Mouse (Mus musculus): ENCODE measurements around the gene Ankrd23.
A peak's percentile ranks its signal among the peaks of the same experiment; 100 is the strongest.
"Not testable (repeated sequence)": the region's sequence is repeated elsewhere in the genome, so short reads cannot be mapped to it uniquely, and the experiment has no call there.

Gene Ankrd23

DNA sequence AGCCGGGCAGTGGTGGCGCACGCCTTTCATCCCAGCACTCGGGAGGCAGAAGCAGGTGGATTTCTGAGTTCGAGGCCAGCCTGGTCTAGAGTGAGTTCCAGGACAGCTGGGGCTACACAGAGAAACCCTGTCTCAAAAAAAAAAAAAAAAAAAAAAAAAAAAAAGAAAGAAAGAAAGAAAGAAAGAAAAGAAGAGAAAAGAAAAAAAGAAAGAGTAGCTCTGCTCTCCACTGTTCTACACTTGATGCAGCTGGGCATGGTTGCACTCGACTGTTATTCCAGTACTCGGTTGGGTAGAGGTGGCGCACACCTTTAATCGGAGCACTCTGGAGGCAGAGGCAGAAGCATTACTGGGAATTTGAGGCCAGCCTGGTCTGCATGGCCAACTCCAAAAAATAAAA lies at the start of gene Ankrd23:
TSS of gene Ankrd23 (minus strand) at position 101 of the 400 bp plus-strand sequence.
- not testable (repeated sequence) for DNase-seq

DNA sequence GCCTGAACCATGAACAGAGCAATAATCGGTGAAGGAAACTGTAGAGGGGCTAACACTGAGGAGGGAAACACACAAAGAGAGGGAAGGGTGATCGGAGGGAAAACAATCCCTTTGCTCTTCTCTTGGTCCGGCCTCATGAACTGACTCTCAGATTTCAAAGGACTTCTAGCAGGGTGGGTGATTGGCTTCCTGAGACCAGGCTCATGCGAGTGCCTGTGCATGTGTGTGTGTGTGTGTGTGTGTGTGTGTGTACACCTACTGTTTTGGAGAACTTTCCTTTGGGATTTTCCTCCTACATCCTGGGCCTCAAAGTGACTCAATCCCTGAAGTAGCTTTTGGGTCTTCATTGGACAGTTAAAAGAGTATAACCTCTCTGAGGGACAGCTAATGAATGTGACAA lies 49.6 kb upstream of the Ankrd23 start:
- no peak for DNase-seq

DNA sequence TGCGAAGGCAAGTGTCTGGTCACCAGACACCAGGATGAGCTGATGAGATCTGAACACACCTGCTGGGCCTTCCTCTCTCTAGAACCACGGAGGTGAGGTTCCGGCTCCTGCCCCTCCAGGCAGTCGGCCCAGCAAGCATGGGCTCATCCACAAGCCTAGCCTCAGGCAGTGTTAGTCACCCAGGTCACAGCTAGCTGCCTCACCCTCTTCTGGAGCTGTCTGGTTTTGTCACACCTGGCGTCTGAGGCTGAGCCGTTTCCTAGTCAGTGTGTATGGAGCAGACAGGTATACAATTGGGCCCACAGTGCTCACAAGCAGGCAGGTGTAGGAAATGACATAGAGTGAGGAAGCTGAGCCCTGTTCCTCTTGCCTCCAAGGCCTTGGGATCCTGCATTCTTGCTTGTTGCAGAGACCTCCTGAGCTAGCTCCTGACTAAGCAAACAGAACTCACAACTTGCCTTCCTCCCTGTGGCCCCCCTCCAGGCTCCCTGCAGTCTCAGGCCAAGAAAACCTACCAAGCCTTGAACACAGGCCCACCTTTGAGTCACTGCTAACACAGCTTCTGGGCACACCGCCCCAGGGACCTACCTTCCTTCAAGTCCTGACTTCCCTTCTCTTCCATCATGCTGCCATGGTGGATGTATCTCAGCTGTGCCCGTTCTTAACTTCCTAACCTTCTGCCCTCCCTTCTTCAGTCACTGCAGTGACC lies 46.9 kb upstream of the Ankrd23 start:
- no peak for DNase-seq

DNA sequence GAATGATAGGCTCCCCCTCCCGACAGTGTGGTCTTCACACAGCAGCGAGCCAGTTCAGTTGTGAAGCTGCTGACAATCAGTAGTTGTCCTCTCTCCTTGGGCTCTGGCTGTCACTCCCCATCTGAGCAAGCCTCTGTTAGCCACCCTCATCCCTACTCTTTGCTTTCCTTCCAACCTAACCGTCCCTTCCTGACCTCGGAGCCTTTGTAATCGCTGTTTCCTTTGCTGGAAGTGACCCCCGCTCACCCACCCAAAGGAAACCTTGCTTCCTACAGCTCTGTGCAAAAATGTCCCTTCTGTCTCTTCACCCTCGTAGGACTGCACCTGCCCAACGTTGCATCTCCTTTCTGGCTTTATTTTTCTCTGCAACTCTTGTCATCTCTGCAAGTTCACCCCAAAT lies 45.5 kb upstream of the Ankrd23 start:
- no peak for DNase-seq

DNA sequence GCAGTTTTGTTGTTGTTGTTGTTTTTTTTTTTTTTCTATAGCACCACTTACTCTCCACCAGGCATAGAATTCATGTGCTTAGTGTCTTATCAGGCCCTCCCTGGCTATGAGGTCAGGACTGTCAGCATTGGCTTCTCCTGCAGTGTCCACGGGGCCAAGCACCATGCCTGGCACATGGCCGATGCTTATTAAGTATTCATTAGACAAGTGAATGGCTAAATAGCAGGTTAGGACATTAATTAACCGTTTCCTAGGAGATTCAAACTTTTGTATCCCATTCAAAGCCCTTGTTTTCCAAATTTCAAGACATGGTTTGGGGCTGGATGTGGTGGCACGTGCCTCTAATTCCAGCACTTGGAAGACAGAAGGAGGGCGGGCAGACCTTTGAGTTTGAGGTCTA lies 44.6 kb upstream of the Ankrd23 start:
- DNase-seq, result no peak

DNA sequence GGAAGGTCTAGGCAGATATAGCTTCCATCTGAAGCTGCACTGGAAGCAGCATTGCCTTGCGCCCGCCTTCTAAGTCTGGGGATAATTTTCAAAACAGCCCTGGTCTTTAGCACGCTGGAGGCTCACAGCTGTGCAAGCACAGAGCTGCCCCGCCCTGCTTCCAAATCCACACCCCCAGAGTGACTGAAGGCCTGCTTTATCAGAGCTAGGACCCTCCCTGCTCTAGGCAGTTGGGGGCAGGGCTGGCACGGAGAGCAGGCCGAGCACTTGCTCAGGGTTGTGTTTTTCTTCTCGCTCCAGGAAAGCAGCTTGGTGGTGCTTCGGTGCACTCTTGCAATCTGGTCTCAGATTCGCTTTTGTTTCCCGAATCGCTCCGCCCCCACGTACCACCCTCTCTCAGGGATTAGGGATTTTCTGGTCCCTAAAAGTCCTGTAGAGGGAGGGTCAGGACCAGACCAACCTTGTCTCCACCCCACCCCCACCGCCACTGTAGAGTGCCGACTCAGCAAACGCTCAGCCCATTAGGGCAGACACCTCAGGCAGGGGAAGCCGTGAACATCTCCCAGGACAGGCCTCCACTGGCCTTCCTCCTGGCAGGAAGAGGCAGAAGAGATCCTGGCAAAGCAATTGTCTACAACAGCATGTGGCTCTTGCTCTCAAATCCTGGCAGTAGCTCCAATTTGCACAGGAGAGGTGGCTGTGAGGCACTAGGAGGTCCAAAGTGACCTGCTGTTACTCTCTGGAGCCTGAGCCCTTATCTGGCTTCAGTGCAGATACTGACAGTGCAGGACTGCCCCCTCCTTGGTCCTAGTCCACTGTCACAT lies 43.9 kb upstream of the Ankrd23 start:
- peak in 1 of 2 experiments; percentile 64 for DNase-seq

DNA sequence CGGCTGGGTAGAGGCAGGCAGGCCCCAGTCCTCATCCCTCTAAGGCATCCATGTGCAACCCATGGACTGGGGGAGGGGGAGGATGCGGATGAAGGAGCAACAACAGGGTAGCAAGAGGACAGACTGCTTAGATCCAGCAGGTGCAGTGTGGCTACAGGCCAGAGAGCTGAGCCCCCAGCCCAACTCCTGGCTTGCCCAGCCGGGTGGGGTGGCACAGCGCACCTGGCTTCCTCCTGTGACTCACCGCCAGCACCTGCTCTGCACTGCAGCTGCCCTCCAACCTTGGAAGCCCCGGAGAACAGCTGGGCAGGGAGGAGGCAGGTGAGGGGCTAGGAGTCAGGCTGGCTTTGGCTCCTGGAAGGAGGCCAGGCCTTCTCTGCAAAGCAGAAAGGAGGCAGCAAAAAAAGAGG lies 43.3 kb upstream of the Ankrd23 start:
- DNase-seq, result no peak

DNA sequence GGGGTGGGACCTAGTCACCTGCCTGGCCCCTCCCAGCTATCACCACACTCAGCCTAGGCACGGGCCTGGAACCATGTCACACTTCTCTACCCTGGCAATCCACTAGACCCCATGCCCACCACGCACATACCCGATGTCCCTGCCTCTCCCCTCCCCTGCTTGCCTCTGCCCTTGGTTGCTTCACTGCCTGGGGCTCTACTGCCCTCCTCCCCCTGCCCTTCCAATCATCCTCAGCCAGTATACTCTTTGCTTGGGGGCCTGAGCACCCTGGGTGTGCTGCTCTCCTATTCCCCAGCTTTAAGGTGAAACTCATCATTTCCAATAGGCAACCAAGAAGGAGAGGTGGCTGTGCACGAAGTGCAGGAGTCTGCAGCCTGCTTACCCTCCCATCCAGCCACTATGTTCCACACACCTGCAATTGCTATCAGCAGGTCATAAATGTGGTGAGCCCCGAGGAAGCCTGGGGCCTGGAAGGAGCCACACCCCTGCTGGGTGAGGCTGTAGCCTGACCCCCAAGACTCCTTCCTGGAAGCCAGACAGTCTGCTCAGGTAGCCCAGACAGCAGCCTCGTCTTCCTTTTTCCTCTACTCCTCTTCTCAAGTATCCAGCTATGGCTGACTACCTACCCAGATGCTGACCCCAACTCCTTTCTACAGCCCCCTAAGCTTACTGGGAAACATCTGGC lies 40.5 kb upstream of the Ankrd23 start:
- no peak for DNase-seq

DNA sequence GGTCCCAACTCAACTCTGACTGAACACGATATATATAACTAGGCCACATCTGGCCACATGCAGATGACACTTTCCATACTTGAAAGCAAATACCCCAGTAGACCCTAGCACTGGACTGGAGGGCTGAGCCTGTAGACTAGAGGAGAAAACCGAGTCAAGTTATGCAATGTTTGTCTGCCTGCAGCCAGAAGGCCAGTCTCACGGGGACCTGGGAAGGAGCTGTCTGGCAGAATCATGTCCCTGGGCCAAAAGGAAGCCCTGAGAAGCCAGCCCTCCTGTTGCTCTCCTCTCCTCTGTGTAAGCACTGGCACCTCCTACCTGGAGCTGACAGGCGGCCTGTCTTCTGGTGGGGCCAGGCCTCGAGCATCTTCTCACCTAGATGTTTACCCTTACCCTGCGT lies 38.7 kb upstream of the Ankrd23 start:
- no peak for DNase-seq

DNA sequence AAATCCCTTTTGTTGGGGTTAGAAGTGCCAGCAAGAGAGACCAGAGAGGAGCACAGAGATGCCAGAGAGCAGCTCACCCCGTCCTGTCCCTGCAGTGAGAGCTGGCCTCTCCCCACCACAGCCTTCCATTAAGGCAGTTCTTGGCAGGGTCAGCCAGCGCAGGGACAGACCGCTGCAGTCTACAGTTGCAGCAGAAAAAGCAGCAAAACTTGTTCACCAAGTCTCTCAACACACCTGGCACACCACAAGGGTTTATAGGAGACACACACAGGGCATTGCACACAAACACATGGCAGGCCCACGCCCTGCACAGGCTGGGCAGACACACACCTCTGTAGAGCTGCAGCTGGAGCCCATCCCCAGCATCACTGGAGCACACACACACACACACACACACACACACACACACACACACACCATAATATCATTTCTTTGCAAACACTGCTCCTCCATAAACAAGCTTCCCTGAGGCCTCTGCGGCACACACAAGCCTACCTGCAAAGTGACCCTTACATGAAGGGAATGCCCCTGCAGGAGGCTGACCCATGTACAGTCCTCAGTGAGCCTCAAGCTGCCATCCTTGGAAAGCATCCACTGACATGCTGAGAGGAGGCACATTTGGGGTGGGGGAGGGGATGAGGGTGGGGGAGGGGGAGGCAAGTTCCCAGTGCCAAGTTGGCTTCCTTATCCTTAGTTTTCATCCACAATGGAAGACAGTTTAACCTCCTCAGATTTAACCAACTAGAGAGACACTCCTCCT lies 37.7 kb upstream of the Ankrd23 start:
- DNase-seq, result no peak

DNA sequence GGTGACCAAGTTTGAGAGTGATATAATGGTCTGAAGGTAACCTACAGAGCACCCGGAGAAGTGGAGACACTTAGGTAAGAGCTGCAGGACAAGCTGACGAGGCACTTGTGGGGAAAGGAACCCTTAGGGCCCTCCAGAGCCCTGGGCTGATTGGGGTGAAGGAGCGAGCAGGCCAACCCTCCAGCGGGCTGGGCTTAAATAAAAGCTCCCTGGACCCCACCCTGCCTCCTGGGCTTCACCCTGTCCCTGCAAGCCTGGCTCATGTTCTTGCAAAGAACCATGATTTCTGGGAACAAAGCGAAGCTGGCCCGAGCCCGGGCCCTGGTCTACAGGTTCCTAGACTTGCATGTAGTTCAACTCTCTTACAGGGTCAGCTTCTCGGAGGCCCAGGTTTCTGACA lies 36.8 kb upstream of the Ankrd23 start:
- DNase-seq, result no peak

DNA sequence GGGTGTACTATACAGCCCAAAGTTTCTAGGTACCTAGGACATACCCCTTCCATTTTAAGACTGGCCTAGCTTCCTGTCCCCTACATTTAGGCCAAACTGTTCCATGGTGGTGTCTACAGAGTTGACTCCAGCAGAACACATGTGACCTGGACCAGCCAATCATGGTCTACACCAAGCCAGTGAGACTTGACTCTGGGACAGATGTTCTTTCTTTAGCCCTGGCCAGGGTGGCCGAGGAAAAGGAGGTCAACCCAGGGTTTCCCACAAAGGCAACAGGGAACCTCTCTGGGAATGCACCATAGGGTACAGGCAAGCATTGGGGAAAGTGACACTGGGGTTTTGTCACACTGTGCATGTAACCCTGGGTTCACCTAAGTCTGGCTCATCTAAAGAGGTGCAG lies 36.0 kb upstream of the Ankrd23 start:
- no peak for DNase-seq

DNA sequence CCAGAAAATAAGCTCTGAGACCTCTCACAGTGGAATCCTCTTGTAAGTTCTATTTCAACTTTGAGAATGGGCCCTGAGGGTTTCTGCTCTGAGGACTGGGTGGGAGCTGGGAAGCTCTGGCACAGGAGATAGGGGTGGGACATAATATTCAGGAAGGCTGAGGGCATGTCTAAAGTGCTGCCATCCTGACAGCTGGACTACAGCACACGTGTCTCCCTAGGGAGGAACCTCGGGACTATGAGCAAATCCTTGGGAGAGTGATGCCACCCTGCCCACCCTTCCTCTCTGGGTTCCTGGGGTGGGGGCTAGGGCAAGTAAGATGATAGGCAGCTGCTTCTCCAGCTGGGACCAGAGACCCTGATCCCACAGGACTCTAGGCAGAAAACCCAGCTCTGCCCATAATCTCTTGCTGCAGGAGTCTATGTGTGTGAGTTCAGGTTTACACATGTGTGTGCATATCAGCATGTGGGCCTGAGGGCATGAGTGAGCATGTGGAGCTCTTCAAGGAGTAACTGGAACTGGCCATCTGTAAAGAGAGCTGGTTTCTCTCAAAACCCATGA lies 35.5 kb upstream of the Ankrd23 start:
- DNase-seq, result no peak

DNA sequence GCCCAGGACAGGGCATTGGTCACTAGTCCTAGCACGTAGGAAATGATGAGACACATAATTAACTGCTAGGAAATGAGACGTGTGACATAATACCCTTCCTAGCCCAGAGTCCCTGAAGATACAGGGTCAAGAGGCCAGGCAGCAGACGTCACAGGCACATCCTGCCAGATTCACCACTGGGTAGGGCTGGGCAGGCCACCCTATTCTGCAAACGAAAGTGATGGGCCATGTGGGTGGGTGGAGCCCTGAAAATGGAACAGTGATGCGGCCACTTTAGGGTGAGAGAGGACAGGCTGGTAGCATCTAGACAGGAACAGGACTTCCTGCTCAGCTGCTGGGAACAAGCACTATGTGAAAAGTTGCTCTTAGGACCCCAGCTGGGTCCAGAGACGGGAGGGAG lies 34.9 kb upstream of the Ankrd23 start:
- peak; percentile 84 to 92 for DNase-seq

DNA sequence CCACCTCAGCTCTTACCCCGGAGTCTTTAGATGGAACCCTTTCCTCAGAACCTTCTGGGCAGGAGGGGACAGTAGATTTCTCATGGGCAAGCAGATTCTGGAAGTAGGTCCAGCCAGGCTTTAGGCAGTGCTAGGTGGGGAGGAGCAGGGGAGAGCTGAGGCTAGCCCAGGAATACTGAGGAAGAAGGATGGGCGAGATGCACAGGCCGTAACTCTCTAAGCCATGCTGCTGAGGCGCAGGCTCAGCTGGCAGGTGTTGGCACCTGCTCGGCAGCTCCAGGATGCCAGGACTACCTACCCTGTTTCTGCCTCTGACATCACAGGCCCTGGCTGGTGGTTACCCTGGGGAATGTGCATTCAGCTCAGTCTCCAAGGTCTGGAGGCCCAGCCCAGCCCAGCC lies 33.6 kb upstream of the Ankrd23 start:
- DNase-seq, result no peak

DNA sequence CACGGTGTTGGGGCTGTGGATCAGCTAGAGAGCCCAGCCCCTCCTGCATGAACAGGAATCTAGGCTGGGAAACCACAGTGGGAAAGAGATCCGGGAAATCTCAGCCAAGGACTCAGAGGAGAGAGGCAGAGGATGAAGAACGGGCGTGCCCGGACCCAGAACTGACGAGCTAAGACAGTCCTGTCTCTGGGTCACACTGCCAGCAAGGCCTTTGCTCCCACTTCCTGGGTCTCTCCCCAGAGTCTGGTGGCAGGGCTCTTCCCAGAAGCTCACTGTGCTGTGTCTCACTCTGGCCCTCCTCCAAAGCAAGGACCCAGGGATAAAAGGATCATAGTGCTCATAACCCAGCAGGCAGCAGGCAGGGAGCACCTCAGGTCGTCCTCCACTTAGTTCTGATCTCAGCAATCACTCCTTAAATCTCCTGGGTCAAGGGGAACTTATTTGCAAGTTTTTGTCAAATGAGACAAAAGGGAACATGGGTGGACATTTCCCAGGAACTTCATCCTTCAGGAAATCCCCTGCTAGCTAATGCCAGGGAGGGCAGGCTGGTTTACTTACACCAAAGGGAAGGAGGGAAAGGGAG lies 33.1 kb upstream of the Ankrd23 start:
- no peak for DNase-seq

DNA sequence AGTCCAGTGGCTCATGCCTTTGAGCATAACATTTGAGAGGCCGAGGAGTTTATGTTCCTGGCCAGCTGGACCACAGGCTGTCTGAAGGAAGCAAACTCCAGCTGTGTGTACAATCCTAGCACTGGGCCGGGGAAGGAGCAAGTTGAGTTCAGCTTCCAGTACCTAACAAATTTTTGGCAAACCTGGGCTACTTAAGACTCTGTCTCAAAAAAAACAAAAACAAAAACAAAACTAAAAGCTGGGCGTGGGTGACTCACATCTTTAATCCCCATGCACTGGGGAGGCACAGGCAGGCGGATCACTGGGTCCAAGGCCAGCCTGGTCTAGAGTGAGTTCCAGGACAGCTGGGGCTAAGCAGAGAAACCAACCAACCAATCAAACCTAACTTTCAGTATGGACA lies 32.1 kb upstream of the Ankrd23 start:
- no peak for DNase-seq

DNA sequence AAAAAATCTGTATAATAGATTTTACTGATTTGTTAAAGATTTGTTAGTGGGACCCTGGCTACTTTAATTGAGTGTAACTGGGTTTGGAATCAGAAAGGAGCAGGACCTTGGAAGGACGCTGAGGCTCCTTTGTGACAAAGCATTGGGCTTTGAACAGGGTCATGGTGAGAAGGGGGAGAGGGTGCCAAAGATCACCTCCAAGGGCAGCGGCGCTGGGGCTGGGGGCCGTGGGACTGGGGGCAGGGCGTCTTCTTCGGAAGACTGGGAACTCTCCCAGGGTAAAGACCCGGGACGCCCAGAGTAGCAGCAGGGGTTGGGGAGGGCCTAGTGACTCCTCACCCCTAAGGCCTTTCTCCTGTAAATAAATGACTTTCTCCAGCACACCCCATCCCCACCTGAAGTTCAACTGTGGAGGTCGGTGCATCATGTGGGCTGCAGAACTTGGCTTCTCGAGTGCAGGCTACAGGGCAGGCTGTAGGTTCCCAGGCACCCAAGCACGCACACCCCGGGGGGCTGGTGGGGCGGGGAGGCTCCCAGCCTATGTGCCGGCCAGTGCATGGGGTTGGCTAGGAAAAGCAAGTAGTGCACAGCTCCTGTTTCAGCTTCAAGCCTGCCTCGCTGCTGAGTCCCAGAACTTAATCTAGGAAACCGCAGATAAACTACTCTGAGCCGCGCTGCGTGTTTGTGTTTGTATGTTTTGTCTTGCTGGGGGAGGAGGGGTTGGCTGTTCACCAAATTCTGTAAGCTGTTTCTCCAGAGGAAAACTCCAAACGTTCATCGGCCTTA lies 31.3 kb upstream of the Ankrd23 start:
- no peak for DNase-seq

DNA sequence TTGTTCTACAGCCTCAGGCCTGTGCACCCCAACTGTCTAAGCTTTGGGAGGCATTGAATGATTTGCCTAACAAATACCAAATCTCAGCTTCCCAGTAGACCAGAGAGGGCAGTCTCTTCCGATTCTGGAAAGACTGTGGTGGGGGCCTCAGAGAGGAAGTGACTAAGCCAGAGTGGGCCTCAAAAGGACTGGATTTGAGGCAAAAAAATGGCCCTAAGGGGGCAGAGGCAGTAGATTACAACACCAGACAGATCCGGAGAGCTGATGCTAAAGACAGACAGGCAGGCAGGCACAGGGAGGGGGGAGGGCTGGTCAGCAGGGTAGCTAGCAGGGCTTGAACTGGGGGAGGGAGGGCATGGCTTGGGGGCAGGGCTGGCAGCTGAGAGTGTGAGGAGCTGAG lies 29.7 kb upstream of the Ankrd23 start:
- no peak for DNase-seq

DNA sequence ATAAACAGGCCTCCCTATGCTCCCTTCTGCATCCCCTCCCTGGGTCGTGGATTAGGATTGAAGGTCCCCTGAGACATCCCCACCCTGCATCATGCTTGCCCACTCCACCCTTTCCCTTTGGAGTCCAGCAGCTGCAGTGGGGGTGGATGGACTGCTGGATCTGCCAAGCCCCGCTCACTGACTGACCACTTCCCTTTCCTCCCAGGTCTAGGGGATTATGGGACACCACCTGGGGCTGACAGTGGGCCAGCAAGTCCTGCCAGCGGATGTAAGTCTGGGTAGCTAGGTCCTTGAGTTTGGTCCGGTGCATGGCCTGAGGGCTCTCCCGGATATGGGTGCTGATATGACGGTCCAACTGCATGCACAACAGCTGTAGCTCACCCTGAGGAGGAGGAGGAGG lies 27.4 kb upstream of the Ankrd23 start:
- DNase-seq, result peak; percentile 48 to 73

DNA sequence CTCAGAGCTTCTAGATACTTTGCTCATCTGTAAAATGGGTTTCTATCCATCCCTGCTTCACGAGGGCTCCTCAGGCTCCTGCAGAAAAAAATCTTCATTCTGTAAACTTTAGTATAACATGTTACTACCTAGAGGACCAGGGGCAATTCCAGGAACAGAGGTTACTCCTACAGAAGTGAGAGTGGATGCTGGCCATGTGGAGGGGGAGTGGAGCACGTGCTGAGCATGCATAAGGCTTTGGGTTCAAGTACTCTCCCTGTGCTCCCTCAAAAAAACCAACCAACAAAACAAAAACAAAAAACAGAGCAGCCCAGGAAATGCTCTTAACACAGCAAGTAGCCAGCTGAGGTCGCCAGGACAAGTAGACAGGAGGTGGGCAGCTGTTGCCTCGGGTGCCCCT lies 26.9 kb upstream of the Ankrd23 start:
- no peak for DNase-seq

DNA sequence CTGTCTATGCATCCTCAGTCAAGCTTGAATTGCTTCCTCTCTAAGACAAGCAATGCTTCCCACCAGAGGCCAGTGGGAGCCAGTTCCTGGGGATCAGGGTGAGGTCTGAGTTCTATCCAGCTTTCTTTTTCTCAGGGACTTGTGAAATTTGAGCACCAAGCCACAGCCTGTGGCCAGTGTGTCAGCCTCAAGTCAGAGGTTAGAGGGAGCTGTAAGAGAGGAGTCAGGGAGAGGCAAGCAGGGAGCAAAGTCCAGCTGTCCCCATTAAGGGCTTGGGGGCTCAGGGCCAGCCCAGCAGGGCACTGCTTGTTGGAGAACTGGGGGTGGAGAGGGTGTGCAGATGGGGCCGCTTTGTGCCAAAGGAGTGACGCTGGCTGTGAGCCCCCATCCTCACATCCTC lies 26.5 kb upstream of the Ankrd23 start:
- DNase-seq, result no peak
